Mouse (Mus musculus): Measurements from ENCODE around the gene Braf.

Braf gene

GRCm38 (mm10) chr6:39606862-39607261 is 118.4 kb downstream of the Braf start:
- 66% methylated on average over 3 of the region's 3 CpGs for WGBS

- WGBS: 61% methylated on average over 6 of the region's 6 CpGs
These were observed 119.2 kb downstream of the Braf start for GRCm38 (mm10) chr6:39606056-39606455.

GRCm38 (mm10) chr6:39604565-39604964 is 120.7 kb downstream of the Braf start:
- 56% methylated on average over 5 of the region's 5 CpGs for WGBS

GRCm38 (mm10) chr6:39601828-39602227 is 123.4 kb downstream of the Braf start:
- 76% methylated on average over 3 of the region's 3 CpGs for WGBS

- WGBS: 89% methylated on average over 3 of the region's 3 CpGs
These were observed 124.4 kb downstream of the Braf start for GRCm38 (mm10) chr6:39600851-39601250.

- under 1% methylated on average over 56 of the region's 56 CpGs for WGBS
These were observed 132.7 kb downstream of the Braf start, which contains the start of gene Ndufb2 for GRCm38 (mm10) chr6:39592401-39593214. Gene Ndufb2 (plus strand): TSS chr6:39592574.

- 90% methylated on average over 4 of the region's 4 CpGs for WGBS
These were observed 133.8 kb downstream of the Braf start for GRCm38 (mm10) chr6:39591481-39591880.

- 99% methylated on average over 6 of the region's 6 CpGs for WGBS
These were observed 139.7 kb downstream of the Braf start, which contains the start of gene Gm42420 for GRCm38 (mm10) chr6:39585517-39585916. Gene Gm42420 (plus strand): TSS chr6:39585753.

GRCm38 (mm10) chr6:39581087-39581784 is 144.0 kb downstream of the Braf start:
- WGBS: 82% methylated on average over 7 of the region's 7 CpGs

- whole genome bisulfite sequencing: 94% methylated on average over 2 of the region's 2 CpGs
These were observed 144.7 kb downstream of the Braf start for GRCm38 (mm10) chr6:39580558-39580957.

- 67% methylated on average over 7 of the region's 7 CpGs for WGBS
These were observed 145.7 kb downstream of the Braf start for GRCm38 (mm10) chr6:39579552-39579951.

GRCm38 (mm10) chr6:39574951-39575350 is 150.3 kb downstream of the Braf start:
- 64% methylated on average over 7 of the region's 7 CpGs for WGBS

- WGBS: 23% methylated on average over 10 of the region's 10 CpGs
These were observed 150.8 kb downstream of the Braf start for GRCm38 (mm10) chr6:39574555-39574869.

GRCm38 (mm10) chr6:39573791-39574554 is 151.3 kb downstream of the Braf start, which contains the start of gene Adck2:
Gene Adck2 (plus strand): TSS chr6:39573873.
- WGBS: 1% methylated on average over 49 of the region's 49 CpGs

- WGBS: 78% methylated on average over 3 of the region's 3 CpGs
These were observed 154.8 kb downstream of the Braf start for GRCm38 (mm10) chr6:39570426-39570825.

GRCm38 (mm10) chr6:39567528-39567927 is 157.7 kb downstream of the Braf start:
- 6% methylated on average over 5 of the region's 5 CpGs for WGBS

- 19% methylated on average over 23 of the region's 23 CpGs for WGBS
These were observed 162.9 kb downstream of the Braf start for GRCm38 (mm10) chr6:39562166-39563015.

- WGBS: 69% methylated on average over 6 of the region's 6 CpGs
These were observed 165.9 kb downstream of the Braf start for GRCm38 (mm10) chr6:39559276-39559939.

GRCm38 (mm10) chr6:39557723-39558261 is 167.5 kb downstream of the Braf start, which contains the start of gene Dennd2a:
Gene Dennd2a (minus strand): TSS chr6:39557867.
- WGBS: 1% methylated on average over 50 of the region's 50 CpGs
